Mouse (Mus musculus) thymus, adult 2 months (tissue): ENCODE measurements around the gene Dhx16.

Experiments
- CTCF ChIP-seq: fragments of 200-500 bp; IDR thresholded peaks from 2 replicates; pipeline ENCODE4 v1.5.1; 2012; ENCODE audit warnings: mild to moderate bottlenecking, control low read depth, low read length, moderate library complexity, borderline replicate concordance; ENCODE audit not compliant: control insufficient read depth, poor library complexity, insufficient read depth; ENCODE audit errors: extremely low read depth
- POLR2A ChIP-seq: fragments of 200-500 bp; IDR thresholded peaks from 2 replicates; pipeline ENCODE4 v1.6.1; 2012; ENCODE audit warnings: mild to moderate bottlenecking, low read length, control low read depth, moderate library complexity; ENCODE audit not compliant: control insufficient read depth, poor library complexity, insufficient read depth; ENCODE audit errors: extremely low read depth

DNA sequence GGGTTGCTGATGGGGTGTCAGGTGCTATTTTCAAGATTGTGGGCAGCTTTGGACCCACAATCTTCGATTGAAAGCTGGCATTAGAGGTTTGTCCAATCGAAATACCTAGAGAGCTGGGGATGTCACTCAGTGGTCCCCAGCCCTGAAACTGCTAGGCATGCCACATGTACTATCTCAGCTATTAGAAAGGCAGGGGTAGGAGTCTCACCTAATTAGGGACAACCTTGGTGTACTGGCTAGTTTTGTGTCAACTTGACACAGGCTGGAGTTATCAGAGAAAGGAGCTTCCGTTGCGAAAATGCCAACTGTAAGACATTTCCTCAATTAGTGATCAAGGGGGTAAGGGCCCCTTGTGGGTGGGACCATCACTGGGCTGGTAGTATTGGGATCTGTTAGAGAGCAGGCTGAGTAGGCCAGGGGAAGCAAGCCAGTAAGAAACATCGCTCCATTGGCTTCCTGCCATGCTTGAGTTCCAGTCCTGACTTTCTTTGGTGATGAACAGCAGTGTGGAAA lies 46.3 kb upstream of the Dhx16 start:
- TF ChIP-seq POLR2A (no peak), CTCF (no peak)
